Comparison of ENCODE assay signal across 15 mouse cellular contexts in genomic region chr2:9445826-9446225, GRCm38 (mm10).
"Had no signal": no experiment of that assay in that cellular context is flagged by ENCODE, and none has a peak within 500 bp of the region (broad histone marks: within the 10 kb centered on the region; RNA-seq: fewer than 3 reads in every experiment).

No protein-coding gene starts in this region.

- DNase-seq: liver, postnatal 0 days; lung, adult 2 months; lung, postnatal 14 days; lung, postnatal 36 days; midbrain, embryonic 14.5 days; retina, postnatal 1 day; right cerebral cortex, adult 18-20 months; right cerebral cortex, postnatal 25 days; right cerebral cortex, postnatal 4 days; spleen, adult 18-20 months; thymus, adult 18-20 months; thymus, postnatal 14 days; thymus, postnatal 36 days had no signal

- ATAC-seq: liver, postnatal 0 days; lung, postnatal 0 days; midbrain, embryonic 16.5 days had no signal
